Mouse (Mus musculus) forebrain, embryonic 12.5 days (tissue): Measurements from ENCODE around the gene Mreg. TPM values are rescaled to one million over a fixed set of nuclear protein-coding genes. Genes with fewer than 3 reads are reported as not detected.
"Not testable (repeated sequence)": the region's sequence is repeated elsewhere in the genome, so short reads cannot be mapped to it uniquely, and the experiment has no call there.

ENCODE experiments used
- ATAC-seq: fragments of 200-750 bp; cut with Nextera tagmentation; 2 replicates; pipeline ENCODE4 v1.8.0; 2017; ENCODE audit warnings: moderate TSS enrichment; ENCODE audit not compliant: low FRiP score
- H3K27ac ChIP-seq: fragments of 300-500 bp; sonication (generic); 2 replicates; pipeline ENCODE4 v1.5.1; 2016; ENCODE audit warnings: mild to moderate bottlenecking
- H3K27me3 ChIP-seq: fragments of 300-500 bp; sonication (generic); 2 replicates; pipeline ENCODE4 v1.6.1; 2016; ENCODE audit warnings: mild to moderate bottlenecking
- H3K36me3 ChIP-seq: fragments of 300-500 bp; sonication (generic); replicated peaks from 2 replicates; pipeline ENCODE4 v1.6.1; 2016; ENCODE audit warnings: mild to moderate bottlenecking
- H3K4me1 ChIP-seq: fragments of 300-500 bp; sonication (generic); 2 replicates; pipeline ENCODE4 v1.6.1; 2016
- H3K4me2 ChIP-seq: fragments of 300-500 bp; sonication (generic); 2 replicates; pipeline ENCODE4 v1.6.1; 2016; ENCODE audit warnings: mild to moderate bottlenecking, moderate library complexity
- H3K4me3 ChIP-seq: fragments of 300-500 bp; sonication (generic); replicated peaks from 2 replicates; pipeline ENCODE4 v1.5.1; 2016; ENCODE audit warnings: mild to moderate bottlenecking
- H3K9ac ChIP-seq: fragments of 300-500 bp; sonication (generic); 2 replicates; pipeline ENCODE4 v1.6.1; 2016; ENCODE audit warnings: mild to moderate bottlenecking
- H3K9me3 ChIP-seq: fragments of 300-500 bp; sonication (generic); 2 replicates; pipeline ENCODE4 v1.6.1; 2016
- WGBS: fragments of 180-500 bp; shearing (Covaris S2); methylation state at CpG from one replicate; pipeline ENCODE4 v1.1.7; 2016; 5-methylcytosine and 5-hydroxymethylcytosine counted together
- polyA plus RNA-seq: library from polyadenylated mRNA; unstranded; fragments of >200 nt; fragmentation: Nextera tagmentation; extraction: Ambion mirVana; gene quantifications from 2 replicates; pipeline ENCODE4 v1.2.1, GENCODE M21; 2016

Mreg gene
- 2.0 and 3.0 TPM in 2 replicates for polyA plus RNA-seq

DNA sequence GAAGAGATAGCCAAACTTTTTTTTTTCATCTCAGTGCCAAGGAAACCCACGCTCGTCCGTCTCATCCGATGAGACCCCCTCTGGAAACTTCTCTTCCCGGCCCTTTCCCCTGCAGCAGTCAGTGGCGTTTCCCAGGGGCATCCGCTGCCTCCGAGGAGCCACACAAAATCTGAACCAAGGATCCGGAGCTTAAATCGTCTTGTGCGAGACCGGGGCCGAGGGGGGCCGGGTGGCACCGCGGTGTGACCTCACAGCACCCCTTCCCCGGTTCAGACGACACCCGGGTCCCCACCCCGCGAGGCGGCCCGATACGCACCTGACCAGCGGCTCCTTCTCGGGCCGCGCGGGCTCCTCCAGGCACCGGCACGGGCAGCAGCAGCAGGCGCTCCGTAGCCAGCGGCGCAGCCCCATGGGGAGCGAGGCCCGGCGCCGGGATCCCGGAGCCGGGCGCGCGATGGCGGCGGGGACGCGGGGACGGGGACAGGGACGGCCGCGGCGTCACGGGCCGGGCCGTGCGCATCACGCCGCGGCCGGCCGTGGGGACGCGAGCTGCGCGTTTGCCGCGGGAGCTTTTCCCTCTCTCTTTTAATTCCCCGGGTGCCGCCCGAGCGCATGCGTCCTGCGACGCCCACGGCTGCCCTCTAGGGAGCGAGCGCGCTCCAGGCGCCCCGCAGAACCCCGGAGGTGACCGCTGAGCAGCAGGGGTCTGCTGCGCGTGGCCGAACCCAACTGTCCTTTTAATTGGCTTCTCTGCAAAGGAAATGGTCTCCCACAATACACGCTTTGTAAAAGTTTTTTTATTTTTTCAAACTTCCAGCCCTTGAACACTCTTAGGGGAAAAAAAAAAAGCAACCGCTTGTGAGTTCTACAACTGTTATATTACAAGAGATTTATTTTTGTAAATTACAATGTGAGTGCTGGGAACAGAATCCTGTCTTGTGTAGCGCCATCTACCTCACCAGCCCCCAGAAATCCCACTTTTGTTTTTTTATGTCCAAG is at the start of gene Mreg:
Gene Mreg (minus strand): TSS at position 607 of the 999 bp plus-strand sequence.
- Histone ChIP-seq H3K9me3 (no peaks in the 10 kb centered on the region), H3K4me1 (peaks cover 9% of the 10 kb centered on the region; the same call in 1 of the 2 replicates), H3K4me3 (peak within 1 kb of the TSS; percentile 76), H3K4me2 (peak within 1 kb of the TSS; percentile 98), H3K36me3 (no peaks in the 10 kb centered on the region), H3K27ac (no peak within 1 kb of the TSS), H3K27me3 (peaks cover 7% of the 10 kb centered on the region), H3K9ac (peak within 1 kb of the TSS; percentile 72)
- ATAC-seq: peak; percentile 89
- under 1% methylated on average over 73 of the region's 89 CpGs for WGBS

DNA sequence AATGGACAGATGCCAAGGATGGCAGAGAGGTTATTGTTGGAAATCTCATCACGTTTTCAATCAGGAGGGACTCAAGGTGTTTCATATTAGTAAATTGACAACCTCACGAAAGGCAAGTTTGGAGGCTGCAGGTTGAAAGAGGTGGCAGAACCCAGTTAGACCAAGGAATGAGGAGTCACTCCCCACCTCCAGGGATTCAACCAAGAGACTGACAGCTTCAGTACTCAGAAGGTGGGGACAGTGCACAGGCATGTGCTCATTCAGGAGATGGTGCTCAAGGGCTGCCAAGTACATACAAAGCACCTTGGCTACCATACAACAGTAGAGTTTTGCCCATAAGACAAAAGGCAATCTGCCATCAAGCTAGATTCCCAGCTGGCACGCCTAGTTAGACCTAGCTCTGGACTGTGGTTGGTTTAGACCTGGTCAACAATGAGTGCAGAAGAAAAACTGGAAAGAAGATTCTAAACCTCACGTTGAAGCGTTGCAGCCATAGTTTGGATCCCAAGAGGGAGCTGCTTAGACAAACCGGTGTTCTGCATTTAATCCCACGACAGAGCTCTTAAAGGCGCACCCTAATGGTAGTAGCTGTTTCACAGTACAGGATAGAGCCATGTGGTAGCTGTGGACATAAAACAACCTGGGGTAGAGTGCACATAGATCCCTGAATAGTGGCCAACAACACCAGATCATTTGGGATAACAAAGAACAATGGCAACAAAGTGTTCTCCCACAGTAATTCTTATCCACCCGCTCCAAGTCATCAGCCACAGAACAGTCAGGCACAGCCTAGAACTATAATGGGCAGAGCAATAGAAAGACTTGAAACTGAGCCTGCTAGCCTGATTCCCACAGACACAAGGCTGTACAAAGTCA is 44.5 kb upstream of the Mreg start:
- WGBS: 84% methylated on average over 9 of the region's 9 CpGs
- H3K4me1 ChIP-seq: peaks cover 24% of the 10 kb centered on the region
- peak overlapping the region; percentile 60 for H3K4me2 ChIP-seq
- no peak overlapping the region for H3K4me3 ChIP-seq
- H3K9me3 ChIP-seq: no peaks in the 10 kb centered on the region
- ATAC-seq: no peak
- no peak overlapping the region for H3K9ac ChIP-seq
- no peaks in the 10 kb centered on the region; the same call in 1 of the 2 replicates for H3K36me3 ChIP-seq
- peaks cover 4% of the 10 kb centered on the region; the same call in 1 of the 2 replicates for H3K27me3 ChIP-seq
- H3K27ac ChIP-seq: no peak overlapping the region

DNA sequence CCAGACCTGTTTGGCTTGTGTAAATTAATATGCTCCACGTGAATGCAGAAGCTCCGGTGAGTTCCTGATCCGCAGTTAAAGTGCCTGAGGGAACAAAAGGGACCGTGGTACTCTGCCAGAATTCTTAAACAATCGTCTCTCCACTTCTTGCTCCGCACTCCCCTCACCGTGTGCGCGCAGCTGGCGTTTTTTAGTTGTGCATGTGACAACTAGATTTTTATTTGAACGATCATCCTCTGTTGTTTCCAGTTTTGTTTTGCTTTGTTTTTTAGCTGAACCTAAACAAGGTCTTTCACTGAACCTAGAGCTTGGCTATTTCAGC is 43.7 kb upstream of the Mreg start:
- Histone ChIP-seq H3K9ac (0 out of 2 replicates have a peak overlapping the region, but pooled peaks have one; percentile 17), H3K36me3 (no peaks in the 10 kb centered on the region; the same call in 1 of the 2 replicates), H3K27me3 (peaks cover 4% of the 10 kb centered on the region; the same call in 1 of the 2 replicates), H3K4me3 (peak overlapping the region; percentile 41), H3K9me3 (no peaks in the 10 kb centered on the region), H3K27ac (peak overlapping the region; percentile 87), H3K4me1 (peaks cover 24% of the 10 kb centered on the region), H3K4me2 (peak overlapping the region; percentile 60)
- ATAC-seq: no peak
- WGBS: 32% methylated on average over 11 of the region's 11 CpGs

DNA sequence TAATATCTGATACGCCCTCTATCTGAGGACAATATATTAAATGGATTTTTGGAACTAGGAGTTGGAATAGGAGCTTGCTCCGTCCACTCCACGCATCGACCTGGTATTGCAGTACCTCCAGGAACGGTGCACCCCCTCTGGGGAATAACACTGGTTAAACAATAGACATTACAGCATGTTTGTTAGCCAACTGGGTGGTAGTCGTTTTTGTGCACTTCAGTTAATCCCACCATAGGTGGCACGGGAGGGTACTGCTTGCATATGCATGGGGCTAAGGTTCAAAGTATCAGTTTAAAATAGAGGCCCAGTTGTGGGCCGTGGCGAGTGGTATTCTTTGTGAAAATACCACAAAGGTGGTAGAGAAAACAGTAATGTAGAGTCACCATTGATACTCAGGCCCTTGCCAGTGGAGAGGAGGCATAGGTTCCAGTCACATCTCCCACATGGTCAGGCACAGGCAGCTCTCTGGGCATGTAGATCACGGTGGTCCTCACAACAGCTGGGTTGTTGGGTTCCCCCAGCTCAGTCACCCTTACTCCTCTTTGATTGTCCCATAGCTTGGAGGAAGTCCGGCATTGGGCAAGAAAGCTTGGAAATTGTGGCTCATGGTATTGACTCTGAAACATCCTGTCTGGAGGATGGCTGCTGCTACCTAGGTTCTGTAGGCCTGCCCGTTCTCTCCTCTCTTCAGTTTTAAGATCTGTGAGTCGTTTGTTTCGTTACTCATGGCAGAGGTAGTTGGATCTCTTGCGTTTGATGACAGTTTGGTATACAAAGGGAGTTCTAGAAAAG is 43.2 kb upstream of the Mreg start:
- Histone ChIP-seq H3K36me3 (no peaks in the 10 kb centered on the region), H3K4me2 (peak overlapping the region; percentile 60), H3K9me3 (no peaks in the 10 kb centered on the region), H3K9ac (peak overlapping the region; percentile 17; the same call in 1 of the 2 replicates), H3K4me3 (peak overlapping the region; percentile 41), H3K27ac (peak overlapping the region; percentile 87), H3K27me3 (peaks cover 4% of the 10 kb centered on the region; the same call in 1 of the 2 replicates), H3K4me1 (peaks cover 24% of the 10 kb centered on the region)
- peak; percentile 92 for ATAC-seq
- 4% methylated on average over 15 of the region's 15 CpGs for WGBS

DNA sequence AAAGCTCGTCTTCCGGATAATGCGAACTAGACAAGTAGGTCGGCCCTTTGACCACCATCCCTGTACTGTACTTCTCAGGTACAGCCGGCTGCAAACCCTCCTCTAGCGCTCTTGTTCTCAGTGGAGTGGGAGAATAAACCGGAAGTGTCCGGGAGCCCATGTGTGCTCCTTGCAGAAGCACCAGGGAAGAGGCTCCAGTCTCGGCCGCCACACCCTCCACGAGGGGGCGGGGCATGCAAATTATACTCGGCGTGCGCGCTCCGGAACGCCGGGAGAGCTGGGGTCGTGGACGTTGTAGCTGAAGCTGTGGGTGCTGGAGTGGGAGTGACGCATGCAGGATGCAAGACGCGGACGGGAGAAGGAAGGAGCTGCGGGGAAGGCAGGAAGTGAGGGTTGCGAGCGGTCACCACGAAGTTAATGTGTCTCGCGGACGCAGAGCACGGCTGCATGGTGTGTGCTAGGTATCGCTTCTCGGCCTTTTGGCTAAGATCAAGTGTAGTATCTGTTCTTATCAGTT is 42.5 kb upstream of the Mreg start:
- Histone ChIP-seq H3K36me3 (no peaks in the 10 kb centered on the region), H3K9me3 (no peaks in the 10 kb centered on the region), H3K4me1 (peaks cover 23% of the 10 kb centered on the region), H3K4me2 (peak overlapping the region; percentile 60), H3K9ac (peak overlapping the region; percentile 63), H3K27me3 (peaks cover 4% of the 10 kb centered on the region; the same call in 1 of the 2 replicates), H3K4me3 (peak overlapping the region; percentile 41), H3K27ac (peak overlapping the region; percentile 87)
- 2% methylated on average over 35 of the region's 35 CpGs for WGBS
- peak; percentile 93 for ATAC-seq

DNA sequence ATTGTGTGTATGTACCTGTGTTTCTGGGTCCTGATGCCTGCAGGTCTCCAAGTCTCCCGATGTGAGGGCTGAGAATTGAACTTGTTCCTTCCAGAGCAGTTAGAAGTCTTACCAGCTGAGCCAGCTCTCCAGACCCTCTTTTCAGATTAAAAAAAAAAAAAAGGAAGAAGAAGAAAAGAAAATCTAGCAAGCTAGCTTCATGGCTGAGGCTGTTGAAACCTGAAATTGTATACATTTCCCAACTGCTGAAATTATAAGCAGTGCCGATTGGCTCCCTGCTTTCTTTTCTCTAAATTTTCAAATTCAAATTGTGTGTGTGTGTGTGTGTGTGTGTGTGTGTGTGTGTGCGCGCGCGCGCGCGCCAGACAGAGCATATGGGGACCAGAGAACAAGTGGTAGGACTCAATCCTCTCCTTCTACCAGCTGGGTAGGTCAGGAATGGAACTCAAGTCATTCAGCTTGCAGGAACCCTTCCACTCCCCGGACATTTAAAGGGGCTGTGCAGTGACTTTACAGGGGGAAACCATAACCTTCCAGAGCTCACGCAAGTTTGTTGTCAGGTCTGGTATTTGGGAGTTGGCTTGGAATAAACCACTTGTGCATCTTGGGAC is 41.9 kb upstream of the Mreg start:
- Histone ChIP-seq H3K36me3 (no peaks in the 10 kb centered on the region), H3K4me1 (peaks cover 17% of the 10 kb centered on the region), H3K9ac (peak overlapping the region; percentile 63; the same call in 1 of the 2 replicates), H3K27ac (peak overlapping the region; percentile 87; the same call in 1 of the 2 replicates), H3K9me3 (no peaks in the 10 kb centered on the region), H3K4me3 (peak overlapping the region; percentile 41), H3K27me3 (peaks cover 4% of the 10 kb centered on the region; the same call in 1 of the 2 replicates), H3K4me2 (peak overlapping the region; percentile 60)
- 42% methylated on average over 11 of the region's 11 CpGs for WGBS
- ATAC-seq: no peak

DNA sequence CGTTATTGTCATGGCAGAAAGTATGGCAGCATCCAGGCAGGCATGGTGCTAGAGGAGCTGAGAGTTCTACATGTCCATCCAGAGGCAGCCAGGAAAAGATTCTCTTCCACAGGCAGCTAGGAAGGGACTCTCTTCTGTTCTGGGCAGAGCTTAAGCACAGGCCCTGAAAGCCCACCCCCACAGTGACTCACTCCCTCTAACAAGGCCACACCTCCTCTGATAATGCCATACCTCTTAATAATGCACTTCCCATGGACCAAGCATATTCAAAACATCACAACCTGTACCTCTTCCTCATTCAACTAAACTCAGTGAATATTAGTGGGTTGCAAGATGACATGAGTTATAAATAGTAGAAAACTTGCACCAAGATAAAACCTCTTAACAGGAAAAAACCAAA is 39.7 kb upstream of the Mreg start:
- 81% methylated on average over 1 of the region's 1 CpGs for WGBS
- no peaks in the 10 kb centered on the region for H3K9me3 ChIP-seq
- H3K4me2 ChIP-seq: no peak overlapping the region
- H3K27me3 ChIP-seq: no peaks in the 10 kb centered on the region
- ATAC-seq: no peak
- H3K36me3 ChIP-seq: no peaks in the 10 kb centered on the region
- no peak overlapping the region for H3K9ac ChIP-seq
- no peak overlapping the region for H3K4me3 ChIP-seq
- H3K4me1 ChIP-seq: peaks cover 14% of the 10 kb centered on the region
- no peak overlapping the region for H3K27ac ChIP-seq

DNA sequence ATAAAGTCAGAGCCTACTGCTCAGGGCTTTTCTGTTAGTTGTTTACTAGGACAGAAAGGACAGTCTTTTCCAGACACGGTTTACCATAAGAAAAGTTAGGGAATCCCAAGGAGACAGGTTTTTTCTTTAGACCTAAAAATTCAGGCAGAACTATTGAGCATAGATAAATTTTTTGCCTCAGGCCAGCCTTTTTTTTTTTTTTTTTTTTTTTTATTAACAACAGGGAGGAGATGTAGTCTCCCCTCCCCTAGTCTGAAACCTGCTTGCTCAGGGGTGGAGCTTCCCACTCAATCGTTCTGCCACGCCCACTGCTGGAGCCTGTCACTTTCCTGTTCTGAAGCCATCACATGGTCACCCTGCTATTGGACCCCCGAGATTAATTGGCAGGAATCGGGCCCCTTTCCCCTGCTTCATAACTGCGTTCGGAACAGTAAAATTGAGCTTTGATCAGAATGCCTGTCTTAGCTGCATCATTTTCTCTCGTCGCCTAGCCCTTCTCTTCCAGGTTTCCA is 36.2 kb upstream of the Mreg start:
- H3K4me3 ChIP-seq, H3K4me1 ChIP-seq, H3K4me2 ChIP-seq, H3K9ac ChIP-seq, ATAC-seq, H3K27me3 ChIP-seq, H3K9me3 ChIP-seq, H3K27ac ChIP-seq, H3K36me3 ChIP-seq: not testable (repeated sequence)
- WGBS: 40% methylated on average over 9 of the region's 9 CpGs

DNA sequence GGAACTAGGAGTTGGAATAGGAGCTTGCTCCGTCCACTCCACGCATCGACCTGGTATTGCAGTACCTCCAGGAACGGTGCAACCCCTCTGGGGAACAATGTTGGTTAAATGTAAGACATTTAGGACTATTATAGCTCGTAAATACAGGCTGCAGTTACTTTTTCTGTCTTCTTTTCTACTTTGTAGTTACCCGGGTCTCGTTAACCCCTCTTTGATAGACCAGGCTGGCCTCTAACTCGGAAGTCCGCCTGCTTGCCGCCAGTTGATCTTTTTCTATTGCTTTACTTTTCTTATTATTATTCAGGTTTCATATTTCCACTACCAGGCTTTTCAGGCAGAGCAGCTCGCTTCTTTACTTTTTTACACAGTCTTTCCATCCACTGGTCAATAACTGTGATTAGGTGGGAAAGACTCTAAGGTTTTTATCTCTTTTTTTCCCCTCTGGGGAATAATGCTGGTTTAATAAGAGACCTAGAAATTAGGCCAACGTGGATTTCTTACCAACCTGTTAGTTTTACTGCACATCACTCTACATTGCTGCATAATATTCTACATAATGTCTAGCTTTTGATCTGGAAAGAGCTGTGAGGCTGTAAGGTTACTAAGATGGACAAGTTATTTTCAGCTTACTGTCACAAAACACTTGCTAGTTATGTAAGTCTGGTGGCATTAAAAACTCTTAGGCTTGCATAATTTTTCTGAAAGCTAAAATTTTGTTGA is 32.4 kb upstream of the Mreg start:
- WGBS: under 1% methylated on average over 12 of the region's 12 CpGs
- peak; percentile 87 for ATAC-seq
- peaks cover 10% of the 10 kb centered on the region; the same call in 1 of the 2 replicates for H3K27me3 ChIP-seq
- peak overlapping the region; percentile 94 for H3K27ac ChIP-seq
- H3K9ac ChIP-seq: no peak overlapping the region
- H3K4me3 ChIP-seq: peak overlapping the region; percentile 45
- peak overlapping the region; percentile 60 for H3K4me2 ChIP-seq
- H3K9me3 ChIP-seq: no peaks in the 10 kb centered on the region
- no peaks in the 10 kb centered on the region for H3K36me3 ChIP-seq
- H3K4me1 ChIP-seq: no peaks in the 10 kb centered on the region

DNA sequence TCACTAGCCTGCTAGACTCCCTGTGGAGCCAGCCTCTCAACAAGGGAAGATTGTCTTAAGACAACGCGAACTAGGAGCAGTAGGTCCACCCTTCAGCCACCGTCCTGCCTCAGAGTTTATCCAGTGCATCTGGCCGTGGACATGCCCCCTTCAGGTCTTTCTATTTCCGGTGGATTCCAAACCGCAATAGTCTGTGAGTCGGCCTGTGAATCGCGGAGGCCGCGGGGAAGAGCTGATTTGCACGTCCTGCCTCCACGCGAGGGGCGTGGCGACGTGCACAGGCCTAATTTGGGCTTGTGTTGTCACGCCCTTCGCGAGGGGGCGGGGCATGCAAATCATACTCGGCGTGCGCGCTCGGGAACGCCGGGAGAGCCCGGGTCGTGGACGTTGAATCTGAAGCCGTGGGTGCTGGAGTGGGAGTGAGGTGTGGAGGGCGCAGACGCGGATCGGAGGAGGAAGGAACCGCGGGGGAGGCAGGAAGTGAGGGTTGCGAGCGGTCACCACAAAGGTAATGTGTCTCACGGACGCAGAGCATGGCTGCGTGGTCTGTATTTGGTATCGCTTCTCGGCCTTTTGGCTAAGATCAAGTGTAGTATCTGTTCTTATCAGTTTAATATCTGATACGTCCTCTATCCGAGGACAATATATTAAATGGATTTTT is 31.7 kb upstream of the Mreg start:
- Histone ChIP-seq H3K9ac (peak overlapping the region; percentile 78), H3K36me3 (no peaks in the 10 kb centered on the region), H3K27me3 (peaks cover 10% of the 10 kb centered on the region; the same call in 1 of the 2 replicates), H3K9me3 (no peaks in the 10 kb centered on the region), H3K4me3 (peak overlapping the region; percentile 45), H3K4me2 (peak overlapping the region; percentile 60), H3K4me1 (no peaks in the 10 kb centered on the region), H3K27ac (peak overlapping the region; percentile 94)
- ATAC-seq: peak; percentile 95
- WGBS: under 1% methylated on average over 47 of the region's 47 CpGs
